Mouse (Mus musculus) heart, embryonic 16.5 days (tissue): ENCODE data around the gene Smad5. TPM values are rescaled to one million over a fixed set of nuclear protein-coding genes. Genes with fewer than 3 reads are reported as not detected.
A peak's percentile ranks its signal among the peaks of the same experiment; 100 is the strongest.

ENCODE experiments used
- ATAC-seq: fragments of 200-750 bp; cut with Nextera tagmentation; replicated peaks from 2 replicates; pipeline ENCODE4 v1.8.0; 2017; ENCODE audit warnings: moderate number of reproducible peaks; ENCODE audit not compliant: insufficient read depth, low FRiP score; ENCODE audit errors: extremely low read depth
- H3K27ac ChIP-seq: fragments of 300-500 bp; sonication (generic); 2 replicates; pipeline ENCODE4 v1.5.1; 2014; ENCODE audit warnings: mild to moderate bottlenecking, low read length, control low read depth, moderate library complexity
- H3K27me3 ChIP-seq: fragments of 300-500 bp; sonication (generic); 2 replicates; pipeline ENCODE4 v1.6.1; 2014; ENCODE audit warnings: low read length, mixed read lengths; ENCODE audit not compliant: control insufficient read depth, insufficient read depth
- H3K36me3 ChIP-seq: fragments of 300-500 bp; sonication (generic); 2 replicates; pipeline ENCODE4 v1.6.1; 2014; ENCODE audit not compliant: control insufficient read depth, insufficient read depth
- H3K4me1 ChIP-seq: fragments of 300-500 bp; sonication (generic); 2 replicates; pipeline ENCODE4 v1.6.1; 2014; ENCODE audit warnings: low read length, mixed read lengths; ENCODE audit not compliant: control insufficient read depth, insufficient read depth
- H3K4me2 ChIP-seq: fragments of 300-500 bp; sonication (generic); 2 replicates; pipeline ENCODE4 v1.6.1; 2014; ENCODE audit warnings: low read depth, mild to moderate bottlenecking, control low read depth, low read length
- H3K4me3 ChIP-seq: fragments of 300-500 bp; sonication (generic); 2 replicates; pipeline ENCODE4 v1.5.1; 2014; ENCODE audit warnings: mild to moderate bottlenecking, control low read depth, low read length
- H3K9ac ChIP-seq: fragments of 300-500 bp; sonication (generic); 2 replicates; pipeline ENCODE4 v1.6.1; 2014; ENCODE audit warnings: low read length, control low read depth
- H3K9me3 ChIP-seq: fragments of 300-500 bp; sonication (generic); replicated peaks from 2 replicates; pipeline ENCODE4 v1.6.1; 2016; ENCODE audit warnings: low read length; ENCODE audit not compliant: control insufficient read depth
- WGBS: fragments of 180-500 bp; shearing (Covaris S2); extraction: QIAGEN DNeasy Blood & Tissue Kit; methylation state at CpG from one replicate; pipeline ENCODE4 v1.1.7; 2014; 5-methylcytosine and 5-hydroxymethylcytosine counted together
- polyA plus RNA-seq: library from polyadenylated mRNA; unstranded; fragments of >200 nt; fragmentation: Nextera tagmentation; extraction: Ambion mirVana; gene quantifications from 2 replicates; pipeline ENCODE4 v1.2.1, GENCODE M21; 2015

The Smad5 gene
- polyA plus RNA-seq, 1 experiment from 2014 or later = 16.7 TPM

DNA sequence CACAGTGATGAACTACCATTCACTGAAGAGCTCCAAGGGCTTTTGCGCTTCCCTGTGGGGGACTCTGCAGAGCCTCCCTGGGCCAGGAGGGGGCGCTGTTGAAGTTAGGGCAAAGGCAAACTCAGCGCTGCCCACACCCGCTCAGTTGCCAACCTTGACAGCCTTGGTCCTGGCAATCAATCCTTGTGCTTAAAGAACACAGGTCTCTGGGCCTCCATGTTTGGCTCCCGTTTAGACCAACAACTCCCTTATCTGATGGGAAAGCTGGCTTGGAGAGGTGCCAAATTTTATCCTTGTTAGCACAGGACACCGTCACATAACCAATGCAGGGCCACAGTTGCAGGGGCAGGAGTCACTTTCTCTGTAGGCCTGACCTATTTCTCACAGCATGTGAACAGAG is 53.1 kb downstream of the Smad5 start:
- Histone ChIP-seq H3K9ac (no peak overlapping the region), H3K27ac (no peak overlapping the region), H3K9me3 (no peaks in the 10 kb centered on the region), H3K4me3 (no peak overlapping the region), H3K27me3 (peaks cover 45% of the 10 kb centered on the region), H3K36me3 (no peaks in the 10 kb centered on the region), H3K4me2 (no peak overlapping the region), H3K4me1 (peaks cover 9% of the 10 kb centered on the region; the same call in 1 of the 2 replicates)
- no peak for ATAC-seq
- 54% methylated on average over 6 of the region's 6 CpGs for WGBS

DNA sequence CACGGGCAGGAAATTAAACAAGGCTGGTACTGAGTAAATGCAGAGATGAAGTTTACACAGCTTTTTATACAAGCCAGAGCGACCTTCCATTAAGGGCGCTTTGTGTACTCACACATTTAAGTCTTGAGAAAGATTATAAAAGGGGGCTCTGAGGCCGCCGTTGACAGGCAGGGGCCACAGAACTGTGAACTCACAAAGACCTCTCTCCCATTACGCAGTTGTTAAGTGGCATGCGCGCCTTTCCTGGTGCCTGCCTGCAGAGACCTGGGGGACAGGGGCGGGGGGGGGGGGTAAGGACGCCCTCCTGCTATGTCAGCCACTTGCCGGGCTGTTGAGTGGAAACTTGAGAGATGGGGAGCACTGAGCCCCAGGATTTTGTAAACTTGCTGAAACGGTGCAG is 54.4 kb downstream of the Smad5 start:
- 63% methylated on average over 12 of the region's 12 CpGs for WGBS
- Histone ChIP-seq H3K4me1 (peaks cover 9% of the 10 kb centered on the region; the same call in 1 of the 2 replicates), H3K9me3 (no peaks in the 10 kb centered on the region), H3K9ac (no peak overlapping the region), H3K4me3 (no peak overlapping the region), H3K27me3 (peaks cover 31% of the 10 kb centered on the region), H3K4me2 (no peak overlapping the region), H3K36me3 (no peaks in the 10 kb centered on the region), H3K27ac (no peak overlapping the region)
- no peak for ATAC-seq

DNA sequence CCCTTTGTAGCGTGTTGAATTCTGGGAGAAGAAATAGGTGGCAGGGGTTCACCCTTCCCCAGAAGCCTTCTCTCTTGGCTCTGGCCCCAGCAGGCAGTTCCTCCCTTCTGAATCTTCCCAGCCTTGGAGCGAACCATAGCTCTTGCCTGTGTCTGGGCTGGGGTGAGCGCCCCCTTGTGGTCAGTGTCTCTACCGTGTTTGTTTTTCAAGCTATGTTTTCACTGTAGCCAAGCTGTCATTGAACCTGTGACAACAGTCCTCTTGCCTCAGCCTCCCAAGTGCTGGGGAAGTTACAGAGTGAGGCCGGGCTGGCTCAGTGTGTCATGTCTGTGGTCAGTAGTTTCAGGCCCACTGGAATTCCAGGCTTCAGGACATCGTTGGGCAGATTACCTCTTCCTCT is 55.7 kb downstream of the Smad5 start:
- Histone ChIP-seq H3K9ac (no peak overlapping the region), H3K9me3 (no peaks in the 10 kb centered on the region), H3K4me3 (no peak overlapping the region), H3K36me3 (no peaks in the 10 kb centered on the region), H3K27me3 (peaks cover 28% of the 10 kb centered on the region), H3K4me1 (peaks cover 2% of the 10 kb centered on the region; the same call in 1 of the 2 replicates), H3K27ac (no peak overlapping the region), H3K4me2 (no peak overlapping the region)
- no peak for ATAC-seq
- WGBS = 30% methylated on average over 6 of the region's 6 CpGs

DNA sequence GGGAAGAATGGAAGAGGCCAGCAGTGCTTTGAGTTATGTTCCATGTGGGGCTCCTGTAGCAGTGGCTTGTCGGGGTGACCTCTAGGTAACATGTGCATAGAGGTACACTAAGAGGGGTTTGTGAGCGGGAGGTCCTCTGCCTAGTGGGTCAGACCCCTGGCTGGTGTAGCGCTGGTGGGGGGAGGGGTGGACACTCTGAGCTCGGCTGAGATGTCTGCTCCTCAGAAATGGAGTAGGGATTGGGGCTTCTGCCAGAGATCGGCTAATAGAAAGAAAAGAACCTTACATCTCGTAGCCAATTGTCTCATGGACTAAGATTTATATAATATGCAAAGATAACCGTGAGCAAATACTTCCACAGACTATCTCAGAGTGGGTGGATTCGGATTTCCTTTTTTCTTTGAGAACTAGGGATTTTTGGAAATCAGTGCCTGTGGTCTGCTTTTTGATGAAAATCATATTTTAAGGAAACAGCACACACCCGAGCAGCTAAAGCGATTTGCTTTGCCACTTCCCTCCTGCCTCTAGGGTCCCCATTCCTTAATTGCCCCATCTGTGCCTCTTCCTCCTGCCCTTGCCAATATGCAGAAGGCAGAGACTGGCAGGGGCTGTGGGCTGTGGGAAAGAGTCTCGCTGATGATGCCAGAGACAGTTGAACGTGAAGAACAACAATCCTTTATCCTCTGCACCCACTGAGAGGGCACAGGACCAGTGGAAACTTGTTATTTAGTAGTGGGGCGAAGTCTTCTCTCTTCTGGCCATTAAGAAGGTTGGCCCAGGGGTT is 59.8 kb downstream of the Smad5 start:
- ATAC-seq = no peak
- H3K4me3 ChIP-seq = no peak overlapping the region
- H3K27me3 ChIP-seq = peaks cover 7% of the 10 kb centered on the region; the same call in 1 of the 2 replicates
- no peaks in the 10 kb centered on the region for H3K36me3 ChIP-seq
- H3K27ac ChIP-seq = no peak overlapping the region
- H3K9ac ChIP-seq = no peak overlapping the region
- no peaks in the 10 kb centered on the region for H3K9me3 ChIP-seq
- H3K4me1 ChIP-seq = peaks cover 15% of the 10 kb centered on the region
- 38% methylated on average over 13 of the region's 13 CpGs for WGBS
- no peak overlapping the region for H3K4me2 ChIP-seq

DNA sequence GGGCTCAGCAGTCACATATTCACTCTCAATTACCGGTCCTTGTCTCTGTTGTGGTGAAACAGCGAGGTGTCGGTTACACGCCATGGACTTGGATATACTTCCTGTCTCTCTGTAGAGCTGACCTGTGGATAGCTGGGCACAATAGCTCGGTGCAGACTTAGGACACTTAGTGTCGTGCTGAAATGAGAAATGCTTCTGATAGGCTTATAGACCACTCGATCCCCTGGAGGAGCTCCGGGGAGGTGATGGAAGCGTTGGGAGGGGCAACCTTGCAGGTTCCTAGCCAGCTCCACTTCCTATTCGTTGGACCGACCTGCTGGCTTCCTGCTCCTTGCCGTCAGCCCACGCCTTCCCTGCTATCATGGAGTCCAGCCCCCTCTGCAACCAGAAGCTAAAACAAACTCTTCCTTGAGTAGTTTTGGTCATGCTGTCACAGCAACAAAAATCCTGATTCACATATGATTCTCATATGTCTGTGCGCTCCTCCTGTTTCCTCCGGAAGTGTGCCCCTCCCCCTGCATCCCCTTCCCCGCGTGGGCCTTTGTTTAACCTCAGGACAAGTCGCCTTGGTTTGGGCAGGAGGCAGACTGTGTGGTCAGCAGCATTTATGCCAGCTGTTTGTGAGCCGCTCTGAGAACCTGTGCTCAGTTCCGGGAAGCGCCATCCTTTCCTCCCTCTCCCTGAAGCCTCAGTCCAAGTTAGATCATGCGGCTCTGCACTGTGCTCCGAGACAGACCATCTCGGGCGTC is 62.6 kb downstream of the Smad5 start:
- Histone ChIP-seq H3K9me3 (no peaks in the 10 kb centered on the region), H3K4me1 (peaks cover 15% of the 10 kb centered on the region), H3K36me3 (no peaks in the 10 kb centered on the region), H3K27ac (no peak overlapping the region), H3K4me3 (peak overlapping the region; percentile 27), H3K27me3 (peaks cover 7% of the 10 kb centered on the region; the same call in 1 of the 2 replicates), H3K4me2 (peak overlapping the region; percentile 52), H3K9ac (peak overlapping the region; percentile 5; the same call in 1 of the 2 replicates)
- ATAC-seq = peak; percentile 63
- WGBS = 22% methylated on average over 25 of the region's 25 CpGs

DNA sequence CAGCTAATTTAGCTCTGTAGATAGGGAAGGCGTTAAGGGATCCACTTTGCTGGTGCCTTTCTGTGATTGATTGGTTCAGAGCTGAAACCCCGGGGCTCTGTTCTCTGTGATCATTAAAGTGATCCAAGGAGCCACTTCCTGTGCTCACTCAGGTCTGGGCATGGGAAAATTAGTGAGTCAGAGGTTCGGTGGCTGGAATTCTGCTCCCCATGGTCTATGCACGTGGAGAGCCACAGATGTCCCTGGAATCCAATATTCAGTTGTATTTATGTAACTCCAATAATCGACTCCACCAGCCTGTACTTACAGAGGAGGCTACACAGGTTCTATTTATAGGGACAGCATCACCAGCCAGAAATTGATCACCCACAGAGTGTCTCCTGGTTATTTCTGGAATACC is 63.4 kb downstream of the Smad5 start:
- WGBS = 27% methylated on average over 5 of the region's 5 CpGs
- Histone ChIP-seq H3K4me2 (no peak overlapping the region), H3K9ac (no peak overlapping the region)

DNA sequence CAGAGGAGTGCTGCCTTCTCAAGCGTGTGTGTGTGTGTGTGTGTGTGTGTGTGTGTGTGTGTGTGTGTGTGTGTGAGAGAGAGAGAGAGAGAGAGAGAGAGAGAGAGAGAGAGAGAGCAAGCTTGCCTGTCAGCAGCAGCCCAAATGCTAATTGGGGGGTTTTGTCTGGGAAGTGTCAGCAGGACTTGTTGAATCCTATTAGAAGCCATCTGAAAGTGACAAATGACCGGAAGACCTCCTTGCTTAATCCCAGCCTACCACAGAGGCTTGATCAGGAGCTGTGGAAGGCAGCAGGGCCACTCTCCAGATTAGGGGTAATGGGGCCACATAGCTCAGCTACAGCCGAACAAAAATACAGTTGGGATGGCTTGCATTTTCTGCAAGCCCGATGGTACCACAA is 66.6 kb downstream of the Smad5 start:
- Histone ChIP-seq H3K9me3 (no peaks in the 10 kb centered on the region), H3K4me3 (no peak overlapping the region), H3K27me3 (no peaks in the 10 kb centered on the region), H3K4me1 (peaks cover 15% of the 10 kb centered on the region), H3K27ac (no peak overlapping the region), H3K4me2 (no peak overlapping the region), H3K36me3 (no peaks in the 10 kb centered on the region), H3K9ac (no peak overlapping the region)
- no peak for ATAC-seq
- 35% methylated on average over 4 of the region's 4 CpGs for whole genome bisulfite sequencing

More for the DNA sequence above, 63.4 kb downstream of the Smad5 start:
- Histone ChIP-seq H3K4me1 (peaks cover 15% of the 10 kb centered on the region), H3K9me3 (no peaks in the 10 kb centered on the region), H3K4me3 (no peak overlapping the region), H3K36me3 (no peaks in the 10 kb centered on the region), H3K27me3 (peaks cover 7% of the 10 kb centered on the region; the same call in 1 of the 2 replicates), H3K27ac (no peak overlapping the region)
- no peak for ATAC-seq

DNA sequence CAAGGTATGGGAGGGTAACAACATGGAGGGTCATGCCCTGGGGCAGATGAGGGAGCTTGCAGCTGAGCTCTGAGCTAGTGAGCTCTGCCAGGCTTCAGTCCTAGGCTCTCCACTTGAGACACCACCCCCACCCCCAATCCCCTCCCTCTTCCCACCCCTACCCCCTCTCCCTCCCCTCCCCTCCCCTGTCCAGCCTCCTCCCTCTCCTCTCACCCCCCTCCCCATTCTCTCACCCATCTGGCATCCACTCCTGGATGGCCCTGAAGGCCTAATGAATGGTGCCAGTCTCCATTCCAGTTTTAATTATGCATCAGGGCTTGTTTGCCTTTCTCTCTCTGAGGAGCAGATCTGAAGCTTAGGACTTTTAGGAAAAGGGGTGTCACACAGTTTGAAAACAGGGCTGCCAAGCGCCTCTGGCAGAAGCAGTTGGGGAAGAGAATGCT is 67.3 kb downstream of the Smad5 start:
- 45% methylated on average over 1 of the region's 1 CpGs for WGBS
- Histone ChIP-seq H3K4me3 (no peak overlapping the region), H3K4me2 (no peak overlapping the region), H3K27ac (no peak overlapping the region), H3K9me3 (no peaks in the 10 kb centered on the region), H3K27me3 (no peaks in the 10 kb centered on the region), H3K4me1 (peaks cover 11% of the 10 kb centered on the region), H3K9ac (no peak overlapping the region), H3K36me3 (no peaks in the 10 kb centered on the region)
- ATAC-seq = no peak

DNA sequence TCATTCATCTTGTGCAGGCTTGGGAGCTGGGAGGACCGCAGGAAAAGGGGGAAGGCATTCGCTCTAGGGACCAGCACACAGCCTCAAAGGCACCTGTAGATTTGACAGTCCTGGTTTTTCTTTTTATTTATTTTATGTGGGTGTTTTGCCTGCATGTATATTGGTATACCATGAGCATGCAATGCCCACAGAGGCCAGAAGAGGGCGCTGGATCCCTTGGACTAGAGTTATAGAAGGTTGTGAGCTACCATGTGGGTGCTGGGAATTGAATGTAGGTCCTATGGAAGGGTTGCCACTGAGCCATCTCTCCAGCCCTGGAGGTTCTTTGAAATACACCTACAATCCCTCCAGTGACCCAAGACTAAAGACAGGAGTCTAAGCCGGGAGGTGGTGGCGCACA is 68.0 kb downstream of the Smad5 start:
- no peaks in the 10 kb centered on the region for H3K36me3 ChIP-seq
- peaks cover 8% of the 10 kb centered on the region for H3K4me1 ChIP-seq
- no peak for ATAC-seq
- WGBS = 69% methylated on average over 5 of the region's 5 CpGs
- H3K9me3 ChIP-seq = no peaks in the 10 kb centered on the region
- H3K9ac ChIP-seq = no peak overlapping the region
- no peaks in the 10 kb centered on the region for H3K27me3 ChIP-seq
- no peak overlapping the region for H3K4me2 ChIP-seq
- no peak overlapping the region for H3K4me3 ChIP-seq
- no peak overlapping the region for H3K27ac ChIP-seq
